Mouse (Mus musculus): Measurements from ENCODE around the gene Cerk.
A peak's percentile ranks its signal among the peaks of the same experiment; 100 is the strongest.
"Not testable (repeated sequence)": the region's sequence is repeated elsewhere in the genome, so short reads cannot be mapped to it uniquely, and the experiment has no call there.

Gene Cerk

GRCm38 (mm10) chr15:86164718-86165345 lies 21.1 kb downstream of the Cerk start:
- DNase-seq (ENCODE audit: low spot score in 2 of 2): no peak

GRCm38 (mm10) chr15:86161800-86162199 lies 24.1 kb downstream of the Cerk start:
- not testable (repeated sequence) for DNase-seq (ENCODE audit: low spot score in 2 of 2)

- DNase-seq (ENCODE audit: low spot score in 2 of 2): no peak
These were observed 25.0 kb downstream of the Cerk start for GRCm38 (mm10) chr15:86160906-86161305.

DNA sequence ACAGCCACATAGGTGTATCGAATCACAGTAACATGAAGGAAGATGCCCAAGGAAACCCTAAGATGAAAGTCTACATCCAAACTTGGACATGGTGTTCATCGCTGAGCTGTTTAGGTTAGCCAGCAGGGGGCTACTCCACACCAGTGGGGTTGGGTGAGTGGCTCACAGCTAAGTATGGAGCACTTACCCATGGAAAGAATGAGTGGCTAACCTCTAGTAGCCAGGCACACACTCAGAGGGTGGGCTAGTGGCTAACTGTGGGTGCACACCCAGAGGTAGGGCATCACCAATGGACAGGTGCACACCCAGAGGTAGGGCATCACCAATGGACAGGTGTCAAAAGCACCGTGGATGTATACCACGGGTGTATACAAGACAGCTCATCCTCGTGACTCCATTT lies 26.2 kb downstream of the Cerk start:
- no peak for DNase-seq (ENCODE audit: low spot score in 2 of 2)

- DNase-seq (ENCODE audit: low spot score in 2 of 2): no peak
These were observed 26.8 kb downstream of the Cerk start for GRCm38 (mm10) chr15:86159093-86159492.

DNA sequence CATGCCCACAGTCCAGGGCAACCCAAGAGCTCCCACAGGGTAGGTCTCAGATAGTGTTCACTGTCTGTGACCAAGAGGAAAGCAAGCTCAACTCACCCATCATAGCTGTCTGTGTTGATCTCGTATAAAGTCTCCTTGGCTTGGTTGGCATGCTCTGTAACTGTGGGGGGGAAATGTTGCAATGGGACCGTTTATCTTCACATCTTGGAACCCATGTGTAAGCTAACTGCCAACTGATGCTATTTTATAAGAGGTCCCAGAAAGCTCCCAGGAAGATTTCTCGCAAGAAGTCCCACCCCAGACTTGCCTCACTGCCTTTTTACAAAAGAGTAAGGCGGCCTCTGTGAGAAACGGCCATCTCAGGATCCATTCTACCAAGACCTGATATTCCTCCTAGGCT lies 29.4 kb downstream of the Cerk start:
- no peak for DNase-seq (ENCODE audit: low spot score in 2 of 2)

GRCm38 (mm10) chr15:86153481-86153960 lies 32.4 kb downstream of the Cerk start:
- no peak for DNase-seq (ENCODE audit: low spot score in 2 of 2)

DNA sequence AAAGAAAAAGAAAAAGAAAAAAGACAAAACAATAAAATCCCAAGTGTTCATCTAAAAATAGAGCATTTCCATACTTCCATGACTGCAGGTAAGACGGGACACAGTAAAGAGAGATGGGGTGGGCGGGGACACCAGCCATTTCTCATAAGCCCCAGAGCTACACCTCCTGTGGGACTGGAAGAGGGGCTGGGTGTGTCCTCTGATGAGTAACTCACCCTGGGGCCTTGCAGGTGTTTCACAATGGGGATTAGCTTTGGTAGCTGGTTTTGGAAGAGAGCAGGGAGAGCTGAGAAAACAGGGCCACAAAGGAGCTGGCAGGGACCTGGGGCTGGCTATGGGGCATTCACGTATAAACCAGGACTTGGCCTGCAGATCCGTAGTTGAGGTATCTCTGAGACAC lies 35.3 kb downstream of the Cerk start:
- no peak for DNase-seq (ENCODE audit: low spot score in 2 of 2)

DNA sequence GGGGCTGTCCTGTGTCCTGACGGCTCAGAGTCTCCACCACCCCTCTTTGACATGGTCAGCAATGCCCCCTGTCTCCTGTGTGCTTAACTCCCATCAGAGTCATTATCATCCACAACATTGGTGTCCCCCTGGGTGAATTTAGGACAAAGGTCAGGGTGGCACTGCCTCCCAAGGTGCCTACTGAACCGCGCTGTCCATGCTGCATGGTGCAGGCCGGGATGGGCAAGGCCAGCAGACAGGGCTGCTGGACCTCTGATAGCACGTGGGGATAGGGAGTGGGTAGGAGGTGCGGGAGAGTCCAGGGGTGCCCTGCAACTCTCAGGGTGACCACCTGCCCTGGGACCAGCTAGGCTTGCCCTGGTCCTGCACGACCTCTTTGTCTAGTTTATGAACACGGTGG lies 39.0 kb downstream of the Cerk start:
- DNase-seq (ENCODE audit: low spot score in 2 of 2): no peak

GRCm38 (mm10) chr15:86145046-86145445 lies 40.9 kb downstream of the Cerk start:
- DNase-seq (ENCODE audit: low spot score in 2 of 2): no peak

GRCm38 (mm10) chr15:86144577-86144976 lies 41.4 kb downstream of the Cerk start:
- no peak for DNase-seq (ENCODE audit: low spot score in 2 of 2)

GRCm38 (mm10) chr15:86140323-86140722 lies 45.6 kb downstream of the Cerk start:
- DNase-seq (ENCODE audit: low spot score in 2 of 2): no peak

GRCm38 (mm10) chr15:86137638-86138037 lies 48.3 kb downstream of the Cerk start:
- DNase-seq (ENCODE audit: low spot score in 2 of 2): peak; percentile 31 to 43

DNA sequence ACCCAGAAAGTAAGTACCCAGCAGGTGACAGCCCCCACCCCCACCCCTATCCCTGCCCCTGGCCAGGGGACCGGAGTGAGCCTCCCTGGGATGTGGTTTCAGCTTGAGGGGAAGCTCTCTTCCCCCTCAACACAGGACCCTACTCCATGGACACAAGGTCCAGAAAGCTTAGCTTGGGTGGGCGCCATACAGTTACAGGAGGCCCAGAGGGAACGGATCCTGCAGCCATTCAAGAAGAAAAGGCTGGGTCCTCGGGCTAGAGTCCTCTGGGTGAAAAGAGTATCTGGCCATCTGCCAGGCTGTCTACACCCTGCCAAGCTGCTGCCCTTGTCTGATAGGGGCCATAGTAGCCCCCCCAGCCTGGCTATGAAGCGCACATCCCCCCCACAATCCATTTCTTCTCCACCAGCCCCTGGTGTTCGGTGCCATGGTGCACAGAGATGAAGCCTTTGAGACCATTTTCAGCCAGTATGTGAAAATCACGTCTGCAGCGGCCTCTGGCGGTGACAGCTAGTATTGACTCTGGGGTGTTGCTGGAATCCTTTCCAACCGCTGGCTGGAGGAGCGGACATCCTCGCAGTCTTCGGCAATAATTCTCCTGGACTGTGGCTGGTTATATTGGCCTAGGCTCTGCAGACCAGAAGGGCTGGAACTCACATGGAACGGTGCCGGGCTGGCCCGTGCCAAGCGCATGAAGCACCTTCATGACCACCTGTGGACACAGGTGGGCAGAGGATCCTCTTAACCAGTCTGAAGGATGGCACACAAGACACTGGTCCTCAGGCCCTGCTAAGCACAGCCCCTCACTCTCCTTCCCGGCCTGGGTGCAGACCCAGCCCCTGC lies 50.8 kb downstream of the Cerk start:
- peak; percentile 56 to 70 for DNase-seq (ENCODE audit: low spot score in 2 of 2)

GRCm38 (mm10) chr15:86130657-86131056 lies 55.3 kb downstream of the Cerk start:
- no peak for DNase-seq (ENCODE audit: low spot score in 2 of 2)

GRCm38 (mm10) chr15:86129036-86129435 lies 56.9 kb downstream of the Cerk start:
- DNase-seq (ENCODE audit: low spot score in 2 of 2): no peak

DNA sequence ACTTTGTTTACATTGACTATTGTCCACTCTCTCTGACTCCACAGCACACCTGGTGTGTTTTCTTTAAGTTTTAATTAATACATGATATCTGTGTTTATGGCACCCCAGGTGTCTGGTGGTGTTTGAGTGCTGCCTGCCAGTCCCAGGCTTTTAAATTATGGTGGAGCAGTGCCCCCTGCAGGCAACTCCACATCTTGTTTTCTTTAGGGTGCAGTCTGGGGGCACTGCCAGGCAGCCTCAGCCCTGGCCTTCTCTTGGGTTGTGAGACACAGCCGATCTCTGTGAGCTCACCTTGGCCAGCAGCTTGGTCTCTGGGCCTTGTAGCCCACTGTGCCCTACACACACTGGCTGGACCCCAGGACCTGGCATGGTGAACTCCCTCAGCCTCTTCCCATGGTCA lies 61.6 kb downstream of the Cerk start:
- peak; percentile 67 to 71 for DNase-seq (ENCODE audit: low spot score in 2 of 2)

- no peak for DNase-seq (ENCODE audit: low spot score in 2 of 2)
These were observed 62.5 kb downstream of the Cerk start for GRCm38 (mm10) chr15:86123409-86123808.

GRCm38 (mm10) chr15:86122261-86122949 lies 63.5 kb downstream of the Cerk start:
- no peak for DNase-seq (ENCODE audit: low spot score in 2 of 2)

GRCm38 (mm10) chr15:86119186-86119585 lies 66.8 kb downstream of the Cerk start:
- DNase-seq (ENCODE audit: low spot score in 2 of 2): no peak

- no peak for DNase-seq (ENCODE audit: low spot score in 2 of 2)
These were observed 68.5 kb downstream of the Cerk start for GRCm38 (mm10) chr15:86117115-86118100.

All from spleen, postnatal 36 days (tissue).